Mouse (Mus musculus): ENCODE results near the gene Nup160. TPM values are rescaled to one million over a fixed set of nuclear protein-coding genes. Genes with fewer than 3 reads are reported as not detected.

The Nup160 gene
- polyA plus RNA-seq, 1 experiment from 2014 or later, result 19.8 TPM

Other genes with a start within 250 kb of the Nup160 start
- 6.0 and 6.8 TPM in 2 replicates for gene Ptprj, start 96.6 kb upstream of the Nup160 start, polyA plus RNA-seq (2015; fragmentation: Nextera tagmentation; extraction: Ambion mirVana)
- 75.0 and 90.6 TPM in 2 replicates for gene Fnbp4, start 68.2 kb downstream of the Nup160 start, polyA plus RNA-seq (2015; fragmentation: Nextera tagmentation; extraction: Ambion mirVana)
- 0.69 and 1.1 TPM in 2 replicates for gene Agbl2, start 105.5 kb downstream of the Nup160 start, polyA plus RNA-seq (2015; fragmentation: Nextera tagmentation; extraction: Ambion mirVana)
- gene Mtch2, start 169.9 kb downstream of the Nup160 start, polyA plus RNA-seq (2015; fragmentation: Nextera tagmentation; extraction: Ambion mirVana), result 256 and 257 TPM in 2 replicates
- gene C1qtnf4, start 208.6 kb downstream of the Nup160 start, polyA plus RNA-seq (2015; fragmentation: Nextera tagmentation; extraction: Ambion mirVana), result 19.8 and 26.6 TPM in 2 replicates
- 56.7 and 61.4 TPM in 2 replicates for gene Kbtbd4, start 227.5 kb downstream of the Nup160 start, polyA plus RNA-seq (2015; fragmentation: Nextera tagmentation; extraction: Ambion mirVana)
- 221 and 244 TPM in 2 replicates for gene Ndufs3, start 227.6 kb downstream of the Nup160 start, polyA plus RNA-seq (2015; fragmentation: Nextera tagmentation; extraction: Ambion mirVana)

All from hindbrain, embryonic 16.5 days (tissue).